Comparison of ENCODE assay signal across 9 mouse cellular contexts in genomic region chr14:24902870-24903269, GRCm38 (mm10).
A peak's percentile ranks its signal among the peaks of the same experiment; 100 is the strongest.
DNase-seq lines count a peak whose midpoint lies in the region; ATAC-seq and TF ChIP-seq lines count a peak whose summit lies in the region.
"Had no signal": no experiment of that assay in that cellular context is flagged by ENCODE, and none has a peak within 500 bp of the region (broad histone marks: within the 10 kb centered on the region; RNA-seq: fewer than 3 reads in every experiment).

No protein-coding gene starts in this region.

- 15% methylated on average over 3 of the region's 4 CpGs for WGBS in kidney, postnatal 0 days

- no peaks in the 10 kb centered on the region for H3K9me3 ChIP-seq in kidney, postnatal 0 days (replicated peaks; ENCODE audit: low read length)
- H3K9me3 ChIP-seq: lung, embryonic 15.5 days had no signal

- peak; percentile 43; the same call in 1 of the 2 replicates for TF ChIP-seq CTCF in kidney, postnatal 0 days (IDR thresholded peaks at IDR 0.05; ENCODE audit: low read depth)

- H3K27ac ChIP-seq in kidney, postnatal 0 days, result no peak overlapping the region
- H3K27ac ChIP-seq: lung, embryonic 15.5 days had no signal

- H3K27me3 ChIP-seq in kidney, postnatal 0 days (ENCODE audit: insufficient read depth, low read length), result no peaks in the 10 kb centered on the region
- H3K27me3 ChIP-seq: lung, embryonic 15.5 days had no signal

- no peak overlapping the region for H3K9ac ChIP-seq in kidney, postnatal 0 days (ENCODE audit: low read depth, low read length)
- H3K9ac ChIP-seq: lung, embryonic 15.5 days had no signal

- H3K4me1 ChIP-seq in kidney, postnatal 0 days (replicated peaks; ENCODE audit: insufficient read depth, low read length), result no peaks in the 10 kb centered on the region

- DNase-seq in kidney, postnatal 0 days (ENCODE audit: low spot score), result peak; percentile 59
- no peak for DNase-seq in kidney, adult 18-20 months
- DNase-seq in cerebellum, adult 11-12 months, result peak; percentile 67
- DNase-seq in embryo, embryonic 10 days (ENCODE audit: low spot score), result peak; percentile 38
- DNase-seq in heart, postnatal 4 days, result peak; percentile 44
- DNase-seq in left cerebral cortex, postnatal 4 days, result no peak
- DNase-seq in layer of hippocampus, adult 9-10 months (ENCODE audit: low spot score), result no peak
- no peak for DNase-seq in spleen, postnatal 4 days (ENCODE audit: low spot score in 2 of 2)

- intact Hi-C loops in left cerebral cortex, postnatal 4 days (cut with DNase I), result no loop called here

- no peak overlapping the region for H3K4me3 ChIP-seq in kidney, postnatal 0 days (replicated peaks; ENCODE audit: low read depth, low read length)
- H3K4me3 ChIP-seq: lung, embryonic 15.5 days had no signal

- H3K4me2 ChIP-seq in kidney, postnatal 0 days (ENCODE audit: low read length), result no peak overlapping the region
- H3K4me2 ChIP-seq: lung, embryonic 15.5 days had no signal

- H3K36me3 ChIP-seq in kidney, postnatal 0 days (ENCODE audit: insufficient read depth, low read length), result no peaks in the 10 kb centered on the region
- H3K36me3 ChIP-seq: lung, embryonic 15.5 days had no signal

- no peak for ATAC-seq in kidney, postnatal 0 days (replicated peaks; ENCODE audit: low FRiP score, low read depth)

Comparison
In these comparisons a context has a peak if more than half of its experiments do, and no peak if none do; other contexts are left out.
1. DNase-seq: peak in kidney, postnatal 0 days (single experiment), cerebellum, adult 11-12 months (single experiment), embryo, embryonic 10 days (single experiment) and heart, postnatal 4 days (single experiment); none in kidney, adult 18-20 months (single experiment), left cerebral cortex, postnatal 4 days (single experiment), layer of hippocampus, adult 9-10 months (single experiment) and spleen, postnatal 4 days (0 of 2).